Mouse (Mus musculus) c-Kit-positive CD71-positive TER-119-positive erythroid progenitor cells, embryonic 14.5 days (primary cell): ENCODE results near the gene Nfic.

ENCODE experiments used
- DNase-seq: peaks from one replicate; pipeline ENCODE4 v3.0.0-alpha.2; 2013; ENCODE audit warnings: low spot score

Gene Nfic

GRCm38 (mm10) chr10:81429605-81430061 lies 25.8 kb downstream of the Nfic start:
- peak; percentile 82 for DNase-seq

GRCm38 (mm10) chr10:81429092-81429491 lies 26.3 kb downstream of the Nfic start:
- DNase-seq = no peak

- DNase-seq = no peak
These were observed 26.9 kb downstream of the Nfic start for GRCm38 (mm10) chr10:81428507-81428870.

DNA sequence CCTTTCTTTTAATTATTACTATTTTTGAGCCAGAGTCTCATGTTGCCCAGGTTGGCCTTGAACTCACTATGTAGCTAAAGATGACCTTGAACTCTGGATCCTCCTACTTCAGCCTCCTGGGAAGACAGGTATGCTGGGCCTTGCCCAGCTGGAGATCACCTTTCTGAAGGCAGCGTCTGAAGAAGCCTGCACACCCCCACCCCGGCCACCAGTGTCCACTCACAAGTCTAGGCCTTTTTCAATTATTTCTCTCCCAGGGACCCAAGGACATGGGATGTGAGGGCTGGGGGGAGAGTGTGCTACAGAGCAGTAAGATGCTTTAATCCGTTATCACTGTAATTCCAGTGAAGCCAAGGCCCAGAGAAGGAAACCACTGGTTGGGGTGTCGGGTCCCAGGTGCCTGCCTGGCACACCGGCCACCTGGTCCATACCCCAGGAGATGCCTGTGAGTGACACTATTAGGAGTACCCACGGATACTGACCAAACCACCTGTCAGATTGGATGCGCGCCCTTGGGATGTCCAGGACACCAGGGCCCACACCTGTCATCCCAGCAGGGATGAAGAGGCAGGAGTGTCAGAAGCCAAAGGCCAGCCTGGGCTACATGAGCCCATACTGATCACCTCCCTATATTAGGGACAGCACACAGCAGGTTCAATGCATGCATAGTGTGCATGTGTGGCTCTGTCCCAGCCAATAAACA lies 27.5 kb downstream of the Nfic start:
- no peak for DNase-seq

- no peak for DNase-seq
These were observed 28.1 kb downstream of the Nfic start for GRCm38 (mm10) chr10:81427327-81427726.

GRCm38 (mm10) chr10:81426897-81427296 lies 28.5 kb downstream of the Nfic start:
- DNase-seq = no peak

GRCm38 (mm10) chr10:81426081-81426671 lies 29.3 kb downstream of the Nfic start:
- DNase-seq = no peak

GRCm38 (mm10) chr10:81425236-81425850 lies 30.1 kb downstream of the Nfic start:
- no peak for DNase-seq

DNA sequence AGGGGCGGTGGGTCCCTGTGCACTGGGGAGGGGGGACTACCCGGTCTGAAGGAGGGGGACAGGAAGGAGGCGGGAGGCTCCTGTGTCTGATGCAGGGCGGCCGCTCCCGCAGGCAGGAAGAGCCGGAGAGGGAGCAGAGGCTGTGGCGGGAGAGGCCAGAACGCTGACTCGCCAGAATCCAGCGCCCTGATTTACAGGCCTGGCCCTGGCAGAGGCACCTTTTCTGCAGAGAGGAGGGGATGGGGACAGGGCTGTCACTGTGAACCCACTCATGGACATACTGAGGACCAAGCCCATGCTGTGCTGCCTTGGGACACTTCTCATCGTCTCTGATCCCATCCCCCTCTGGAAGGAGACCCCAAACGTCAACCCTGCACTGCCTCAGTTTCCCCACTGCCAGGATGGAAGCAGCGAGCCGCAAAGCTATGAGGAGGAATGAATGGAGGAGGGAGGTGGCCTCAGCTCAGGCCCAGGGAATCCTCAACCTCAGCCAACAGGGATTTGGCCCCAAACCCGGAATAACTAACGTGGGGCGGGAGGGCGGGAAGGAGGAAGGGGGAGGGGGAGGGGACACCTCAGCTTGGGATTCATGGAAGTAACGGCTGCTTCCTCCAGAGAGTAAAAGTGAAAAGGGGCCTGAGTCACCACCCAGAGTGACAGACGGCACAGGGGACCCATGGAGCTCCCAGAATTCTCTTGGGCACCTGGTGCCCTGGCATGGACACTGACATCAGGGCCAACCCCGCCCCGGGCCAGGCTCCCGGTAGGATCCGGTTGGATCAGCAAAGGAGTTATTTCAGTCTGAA lies 31.0 kb downstream of the Nfic start:
- no peak for DNase-seq

DNA sequence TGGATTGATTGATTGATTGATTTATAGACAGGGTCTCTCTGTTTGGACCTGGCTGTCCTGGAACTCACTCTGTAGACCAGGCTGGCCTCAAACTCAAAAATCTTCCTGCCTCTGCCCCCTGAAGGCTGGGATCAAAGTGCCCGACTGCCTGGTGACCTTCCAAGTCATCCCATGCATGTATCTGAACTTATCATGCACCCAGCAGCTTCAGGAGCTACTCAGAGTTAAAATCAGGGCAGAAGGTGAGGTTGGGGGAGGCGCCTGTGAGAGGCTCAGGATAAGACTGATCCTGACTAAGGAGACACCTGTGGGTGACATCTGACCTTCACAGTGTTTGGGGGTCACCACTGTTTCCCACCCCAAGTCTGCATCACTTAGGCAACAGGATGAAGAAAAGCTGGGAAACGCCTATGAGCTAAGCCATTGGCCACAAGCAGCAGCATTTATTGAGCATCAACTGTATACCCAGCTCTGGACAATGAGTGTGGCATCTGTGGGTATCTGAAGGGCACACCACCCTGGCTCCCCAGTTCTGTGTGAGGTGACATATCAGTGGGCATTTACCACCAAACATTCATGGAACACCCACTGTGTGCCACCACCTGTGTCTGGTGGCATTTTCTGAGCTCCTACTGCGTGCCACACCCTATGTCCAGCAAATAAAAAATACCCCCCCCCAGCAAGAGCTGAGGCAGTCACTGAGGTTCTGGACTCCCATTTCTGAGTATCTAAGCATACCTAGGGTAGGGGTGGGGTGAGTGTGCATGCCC lies 31.8 kb downstream of the Nfic start:
- DNase-seq = no peak

- no peak for DNase-seq
These were observed 32.7 kb downstream of the Nfic start for GRCm38 (mm10) chr10:81422661-81423217.

DNA sequence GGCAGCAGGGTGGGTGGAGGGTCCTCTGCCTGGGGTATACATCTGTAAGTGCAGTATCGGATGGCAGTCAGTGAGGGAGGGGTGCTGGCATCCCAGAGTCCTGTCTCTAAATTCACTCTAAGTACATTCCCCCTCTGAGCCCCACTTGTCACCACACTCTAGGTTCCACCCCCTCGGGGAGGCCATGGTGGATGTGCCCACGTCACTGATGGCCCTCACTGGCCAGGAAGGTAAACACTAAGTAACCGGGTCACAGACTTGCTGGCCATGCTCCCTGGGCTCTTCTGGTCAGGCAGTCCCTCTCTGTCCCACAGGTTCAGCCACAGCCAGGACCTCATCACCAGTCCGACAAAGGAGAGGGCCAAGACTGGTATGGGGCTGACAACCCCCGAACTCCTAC lies 33.2 kb downstream of the Nfic start:
- DNase-seq = no peak

DNA sequence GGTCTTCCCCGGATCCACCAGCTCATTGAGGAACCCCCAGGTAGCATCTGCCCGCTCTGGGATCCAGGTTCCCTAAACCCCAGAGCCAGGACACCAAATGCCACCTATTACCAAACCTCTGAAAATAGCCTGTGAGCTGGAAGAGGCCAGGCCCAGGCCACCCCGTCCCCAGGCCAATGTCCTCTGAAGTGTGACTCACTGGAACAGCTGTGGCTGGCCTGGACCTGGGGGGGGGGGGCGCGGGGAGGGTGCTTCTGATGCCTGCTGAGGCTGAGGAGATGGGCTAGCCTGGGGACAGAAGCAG lies 33.7 kb downstream of the Nfic start:
- no peak for DNase-seq

GRCm38 (mm10) chr10:81421041-81421796 lies 34.2 kb downstream of the Nfic start:
- DNase-seq = no peak

DNA sequence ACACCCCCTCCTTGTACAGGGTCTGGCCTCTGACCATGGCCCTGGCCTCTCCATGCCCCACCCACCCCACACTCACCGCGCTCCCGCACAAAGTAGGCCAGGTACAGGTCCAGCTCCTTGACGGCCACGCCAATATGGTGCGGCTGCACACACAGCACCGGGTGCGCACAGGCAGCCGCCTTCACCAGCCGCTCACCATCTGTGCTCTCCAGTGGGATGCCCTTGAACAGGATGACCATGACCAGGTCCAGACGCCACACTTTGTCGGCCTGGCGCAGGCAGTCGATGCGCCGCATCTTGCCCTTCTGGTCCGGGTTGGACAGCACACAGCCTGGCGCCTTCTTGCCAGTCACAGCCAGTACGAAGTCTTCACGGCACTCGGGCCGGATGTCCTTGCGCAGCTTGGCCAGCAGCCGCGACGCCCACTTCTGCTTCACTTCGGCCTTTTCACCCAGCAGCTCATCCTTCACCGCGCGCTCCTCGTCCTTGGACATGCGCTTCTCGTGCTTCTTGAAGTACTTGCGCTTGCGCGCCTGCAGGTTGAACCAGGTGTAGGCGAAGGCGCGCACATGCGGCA lies 35.2 kb downstream of the Nfic start:
- DNase-seq = no peak

- DNase-seq = no peak
These were observed 36.1 kb downstream of the Nfic start for GRCm38 (mm10) chr10:81419111-81419928.

GRCm38 (mm10) chr10:81418216-81419070 lies 37.0 kb downstream of the Nfic start:
- DNase-seq = no peak
